Mouse (Mus musculus) liver, postnatal 0 days (tissue): ENCODE results near the gene Haus2.

ENCODE experiments used
- CTCF ChIP-seq: sonication (generic); IDR thresholded peaks from 2 replicates; pipeline ENCODE4 v1.5.1; 2016; ENCODE audit warnings: antibody characterized with exemption, low read depth
- EP300 ChIP-seq: IDR thresholded peaks from 2 replicates; pipeline ENCODE4 v1.6.1; 2016; ENCODE audit warnings: antibody characterized with exemption, low read depth, mild to moderate bottlenecking

- TF ChIP-seq CTCF (no peak), EP300 (no peak)
These were observed 19.1 kb downstream of the Haus2 start for GRCm38 (mm10) chr2:120628076-120628865.
